Mouse (Mus musculus): ENCODE data around the gene Sgcd. TPM values are rescaled to one million over a fixed set of nuclear protein-coding genes. Genes with fewer than 3 reads are reported as not detected.

The Sgcd gene
- polyA plus RNA-seq, 1 experiment = 7.2 TPM

DNA sequence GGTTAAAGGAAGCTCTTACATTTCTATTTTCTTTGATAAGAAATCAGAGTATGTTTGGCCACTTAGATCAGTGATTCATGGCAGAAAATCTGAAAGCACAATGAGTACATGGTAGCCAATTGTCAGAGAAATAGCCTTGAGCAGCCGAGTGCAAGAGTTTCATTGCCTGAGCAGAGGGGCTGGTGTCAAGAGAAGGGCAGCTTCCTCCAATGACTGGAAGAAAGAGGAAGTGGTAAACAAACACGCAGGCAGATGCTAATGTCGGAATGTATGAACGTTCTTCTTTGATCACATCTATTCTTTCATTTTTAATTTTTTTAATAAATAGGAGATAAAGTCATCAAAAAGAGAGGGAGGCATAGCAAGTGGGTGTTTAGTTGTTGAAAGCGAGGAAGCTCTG, 956.5 kb downstream of the Sgcd start:
- no peaks in the 10 kb centered on the region for H3K36me3 ChIP-seq (ENCODE audit: control insufficient read depth, insufficient read depth)
- H3K27me3 ChIP-seq (ENCODE audit: control insufficient read depth, insufficient read depth, insufficient read length) = no peaks in the 10 kb centered on the region
- no peak overlapping the region for H3K4me3 ChIP-seq
- no peaks in the 10 kb centered on the region for H3K79me2 ChIP-seq (ENCODE audit: control insufficient read depth, insufficient read depth)
- TF ChIP-seq USF1 (IDR thresholded peaks at IDR 0.05; ENCODE audit: low read depth) (no peak), TCF3 (IDR thresholded peaks at IDR 0.05; ENCODE audit: insufficient read length, low read depth) (no peak), MYOD1 (IDR thresholded peaks at IDR 0.05; ENCODE audit: control insufficient read depth in 1 of 3, insufficient read length in 2 of 3, low read depth in 2 of 3) (no peak), CEBPB (IDR thresholded peaks at IDR 0.05; ENCODE audit: insufficient read depth, poor library complexity, severe bottlenecking) (no peak), MAX (IDR thresholded peaks at IDR 0.05; ENCODE audit: low read depth) (no peak), SRF (IDR thresholded peaks at IDR 0.05; ENCODE audit: control insufficient read depth, insufficient read length, low read depth) (no peak), MYOG (IDR thresholded peaks at IDR 0.05; ENCODE audit: control insufficient read depth in 1 of 3, insufficient read depth in 1 of 3, insufficient read length in 2 of 3, low read depth in 2 of 3) (no peak), TCF12 (IDR thresholded peaks at IDR 0.05; ENCODE audit: insufficient read depth, poor library complexity, severe bottlenecking) (no peak), POLR2A (IDR thresholded peaks at IDR 0.05; ENCODE audit: insufficient read length, low read depth) (no peak), POLR2AphosphoS2 (IDR thresholded peaks at IDR 0.05; ENCODE audit: insufficient read length, low read depth) (no peak), REST (IDR thresholded peaks at IDR 0.05; ENCODE audit: insufficient read depth, insufficient read length) (no peak), E2F4 (IDR thresholded peaks at IDR 0.05; ENCODE audit: insufficient read depth) (no peak)
- no peak overlapping the region for H3ac ChIP-seq (ENCODE audit: control insufficient read depth, insufficient read length)
- no peak overlapping the region for H3K4me2 ChIP-seq (ENCODE audit: low read depth)

GRCm38 (mm10) chr11:47020874-47021273, 967.9 kb downstream of the Sgcd start:
- H3K79me2 ChIP-seq (ENCODE audit: control insufficient read depth, insufficient read depth) = no peaks in the 10 kb centered on the region
- no peak overlapping the region for H3K4me3 ChIP-seq
- no peak overlapping the region for H3ac ChIP-seq (ENCODE audit: control insufficient read depth, insufficient read length)
- H3K36me3 ChIP-seq (ENCODE audit: control insufficient read depth, insufficient read depth) = no peaks in the 10 kb centered on the region
- H3K27me3 ChIP-seq (ENCODE audit: control insufficient read depth, insufficient read depth, insufficient read length) = no peaks in the 10 kb centered on the region
- TF ChIP-seq TCF12 (IDR thresholded peaks at IDR 0.05; ENCODE audit: insufficient read depth, poor library complexity, severe bottlenecking) (no peak), CEBPB (IDR thresholded peaks at IDR 0.05; ENCODE audit: insufficient read depth, poor library complexity, severe bottlenecking) (no peak), SRF (IDR thresholded peaks at IDR 0.05; ENCODE audit: control insufficient read depth, insufficient read length, low read depth) (no peak), MYOG (IDR thresholded peaks at IDR 0.05; ENCODE audit: control insufficient read depth in 1 of 3, insufficient read depth in 1 of 3, insufficient read length in 2 of 3, low read depth in 2 of 3) (no peak), POLR2AphosphoS2 (IDR thresholded peaks at IDR 0.05; ENCODE audit: insufficient read length, low read depth) (no peak), REST (IDR thresholded peaks at IDR 0.05; ENCODE audit: insufficient read depth, insufficient read length) (no peak), TCF3 (IDR thresholded peaks at IDR 0.05; ENCODE audit: insufficient read length, low read depth) (no peak), POLR2A (IDR thresholded peaks at IDR 0.05; ENCODE audit: insufficient read length, low read depth) (no peak), E2F4 (IDR thresholded peaks at IDR 0.05; ENCODE audit: insufficient read depth) (no peak), USF1 (IDR thresholded peaks at IDR 0.05; ENCODE audit: low read depth) (no peak), MAX (IDR thresholded peaks at IDR 0.05; ENCODE audit: low read depth) (no peak), MYOD1 (IDR thresholded peaks at IDR 0.05; ENCODE audit: control insufficient read depth in 1 of 3, insufficient read length in 2 of 3, low read depth in 2 of 3) (no peak)
- H3K4me2 ChIP-seq (ENCODE audit: low read depth) = no peak overlapping the region

GRCm38 (mm10) chr11:47018139-47018538, 970.6 kb downstream of the Sgcd start:
- Histone ChIP-seq H3K36me3 (ENCODE audit: control insufficient read depth, insufficient read depth) (no peaks in the 10 kb centered on the region), H3ac (ENCODE audit: control insufficient read depth, insufficient read length) (no peak overlapping the region), H3K4me3 (no peak overlapping the region), H3K27me3 (ENCODE audit: control insufficient read depth, insufficient read depth, insufficient read length) (no peaks in the 10 kb centered on the region), H3K4me2 (ENCODE audit: low read depth) (no peak overlapping the region), H3K79me2 (ENCODE audit: control insufficient read depth, insufficient read depth) (no peaks in the 10 kb centered on the region)
- TF ChIP-seq MYOG (IDR thresholded peaks at IDR 0.05; ENCODE audit: control insufficient read depth in 1 of 3, insufficient read depth in 1 of 3, insufficient read length in 2 of 3, low read depth in 2 of 3) (no peak), MAX (IDR thresholded peaks at IDR 0.05; ENCODE audit: low read depth) (no peak), REST (IDR thresholded peaks at IDR 0.05; ENCODE audit: insufficient read depth, insufficient read length) (no peak), CEBPB (IDR thresholded peaks at IDR 0.05; ENCODE audit: insufficient read depth, poor library complexity, severe bottlenecking) (no peak), POLR2AphosphoS2 (IDR thresholded peaks at IDR 0.05; ENCODE audit: insufficient read length, low read depth) (no peak), SRF (IDR thresholded peaks at IDR 0.05; ENCODE audit: control insufficient read depth, insufficient read length, low read depth) (no peak), TCF12 (IDR thresholded peaks at IDR 0.05; ENCODE audit: insufficient read depth, poor library complexity, severe bottlenecking) (no peak), POLR2A (IDR thresholded peaks at IDR 0.05; ENCODE audit: insufficient read length, low read depth) (no peak), USF1 (IDR thresholded peaks at IDR 0.05; ENCODE audit: low read depth) (no peak), TCF3 (IDR thresholded peaks at IDR 0.05; ENCODE audit: insufficient read length, low read depth) (no peak), E2F4 (IDR thresholded peaks at IDR 0.05; ENCODE audit: insufficient read depth) (no peak), MYOD1 (IDR thresholded peaks at IDR 0.05; ENCODE audit: control insufficient read depth in 1 of 3, insufficient read length in 2 of 3, low read depth in 2 of 3) (no peak)

- H3ac ChIP-seq (ENCODE audit: control insufficient read depth, insufficient read length) = no peak overlapping the region
- H3K4me2 ChIP-seq (ENCODE audit: low read depth) = no peak overlapping the region
- H3K4me3 ChIP-seq = no peak overlapping the region
- H3K79me2 ChIP-seq (ENCODE audit: control insufficient read depth, insufficient read depth) = no peaks in the 10 kb centered on the region
- no peaks in the 10 kb centered on the region for H3K27me3 ChIP-seq (ENCODE audit: control insufficient read depth, insufficient read depth, insufficient read length)
- H3K36me3 ChIP-seq (ENCODE audit: control insufficient read depth, insufficient read depth) = no peaks in the 10 kb centered on the region
- TF ChIP-seq SRF (IDR thresholded peaks at IDR 0.05; ENCODE audit: control insufficient read depth, insufficient read length, low read depth) = no peak
- TF ChIP-seq E2F4 (IDR thresholded peaks at IDR 0.05; ENCODE audit: insufficient read depth) = no peak
- no peak for TF ChIP-seq MYOD1 (IDR thresholded peaks at IDR 0.05; ENCODE audit: control insufficient read depth in 1 of 3, insufficient read length in 2 of 3, low read depth in 2 of 3)
- no peak for TF ChIP-seq TCF12 (IDR thresholded peaks at IDR 0.05; ENCODE audit: insufficient read depth, poor library complexity, severe bottlenecking)
- no peak for TF ChIP-seq USF1 (IDR thresholded peaks at IDR 0.05; ENCODE audit: low read depth)
- TF ChIP-seq REST (IDR thresholded peaks at IDR 0.05; ENCODE audit: insufficient read depth, insufficient read length) = no peak
- TF ChIP-seq MYOG (IDR thresholded peaks at IDR 0.05; ENCODE audit: control insufficient read depth in 1 of 3, insufficient read depth in 1 of 3, insufficient read length in 2 of 3, low read depth in 2 of 3) = no peak
- no peak for TF ChIP-seq POLR2AphosphoS2 (IDR thresholded peaks at IDR 0.05; ENCODE audit: insufficient read length, low read depth)
- no peak for TF ChIP-seq TCF3 (IDR thresholded peaks at IDR 0.05; ENCODE audit: insufficient read length, low read depth)
- no peak for TF ChIP-seq MAX (IDR thresholded peaks at IDR 0.05; ENCODE audit: low read depth)
- no peak for TF ChIP-seq CEBPB (IDR thresholded peaks at IDR 0.05; ENCODE audit: insufficient read depth, poor library complexity, severe bottlenecking)
- TF ChIP-seq POLR2A (IDR thresholded peaks at IDR 0.05; ENCODE audit: insufficient read length, low read depth) = no peak
These were observed 973.1 kb downstream of the Sgcd start for GRCm38 (mm10) chr11:47015683-47016082.
